Mouse (Mus musculus): ENCODE results near the gene Dgkd.
"Not testable (repeated sequence)": the region's sequence is repeated elsewhere in the genome, so short reads cannot be mapped to it uniquely, and the experiment has no call there.

Dgkd gene

DNA sequence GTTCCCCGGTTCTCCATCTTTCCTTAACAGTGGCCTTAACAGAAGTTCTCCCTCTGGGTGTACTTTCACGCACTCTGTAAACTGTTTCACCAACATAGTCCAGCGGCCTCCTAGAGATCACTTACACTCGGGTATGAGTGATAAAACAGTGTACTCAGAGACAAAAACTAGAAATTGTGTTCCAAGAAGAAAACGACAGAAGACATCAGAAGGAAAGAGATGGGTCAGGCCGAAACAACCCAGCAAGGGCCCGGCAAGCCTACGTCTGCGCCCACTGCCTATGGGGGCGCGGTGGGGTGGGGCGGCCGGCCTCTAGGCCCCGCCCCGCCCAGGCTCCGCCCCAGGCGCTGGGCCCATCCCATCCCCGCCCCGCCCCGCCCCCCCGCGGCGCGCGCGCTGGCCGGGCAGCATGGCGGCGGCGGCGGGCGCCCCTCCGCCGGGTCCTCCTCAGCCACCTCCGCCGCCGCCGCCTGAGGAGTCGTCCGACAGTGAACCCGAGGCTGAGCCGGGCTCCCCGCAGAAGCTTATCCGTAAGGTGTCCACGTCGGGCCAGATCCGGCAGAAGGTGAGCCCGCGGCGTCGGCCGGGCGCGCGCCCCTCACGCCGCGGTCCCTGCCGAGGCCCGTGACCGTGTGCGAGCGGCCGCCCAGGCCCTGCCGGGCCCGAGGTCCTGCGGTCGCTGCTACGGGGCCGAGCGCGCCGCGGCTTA lies at the start of gene Dgkd:
Gene Dgkd (plus strand): TSS at position 396 of the 709 bp plus-strand sequence.
- DNase-seq (ENCODE audit: low read depth) = no peak

DNA sequence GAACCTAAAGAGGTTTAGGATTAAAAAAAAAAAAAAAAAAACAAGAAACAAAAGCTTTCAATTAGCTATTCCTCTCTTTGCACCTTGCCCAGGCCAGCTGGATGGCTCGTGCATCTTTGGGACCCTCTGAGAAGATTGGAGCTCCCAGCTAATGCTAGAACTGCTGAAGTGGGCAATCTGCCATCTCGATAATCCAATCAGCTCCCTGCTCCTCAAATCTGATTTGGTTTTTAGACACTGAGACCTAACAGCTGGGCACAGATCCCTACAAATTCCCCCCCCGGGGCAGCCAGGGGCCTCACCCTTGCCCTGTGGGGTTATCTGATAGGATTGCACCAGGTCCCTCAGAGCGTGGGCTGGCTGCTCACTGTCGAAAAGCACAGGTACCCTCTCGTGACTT lies 49.5 kb upstream of the Dgkd start, which contains the start of gene Sag:
Gene Sag (plus strand): TSS at position 105 of the 400 bp plus-strand sequence.
- DNase-seq (ENCODE audit: low read depth) = no peak

DNA sequence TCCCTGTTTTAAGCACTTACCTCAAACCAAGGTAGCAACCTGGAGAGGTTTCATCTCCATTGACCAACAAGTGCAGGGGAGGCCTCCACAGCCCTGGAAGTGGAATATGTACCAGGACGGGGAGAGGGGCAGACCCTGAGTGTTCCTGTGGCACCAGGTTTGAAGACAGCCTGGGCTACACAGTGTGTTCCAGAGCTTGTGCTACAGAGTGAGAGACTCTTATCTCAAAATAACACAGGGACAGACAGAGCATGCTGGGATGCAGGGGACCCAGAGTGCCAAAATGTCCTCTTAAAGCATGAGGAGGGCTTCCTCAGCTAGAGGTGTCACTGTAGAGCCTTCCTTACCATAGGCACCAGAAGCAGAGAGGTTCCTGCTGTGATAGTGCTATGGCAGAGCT lies 45.3 kb upstream of the Dgkd start:
- no peak for DNase-seq (ENCODE audit: low read depth)

DNA sequence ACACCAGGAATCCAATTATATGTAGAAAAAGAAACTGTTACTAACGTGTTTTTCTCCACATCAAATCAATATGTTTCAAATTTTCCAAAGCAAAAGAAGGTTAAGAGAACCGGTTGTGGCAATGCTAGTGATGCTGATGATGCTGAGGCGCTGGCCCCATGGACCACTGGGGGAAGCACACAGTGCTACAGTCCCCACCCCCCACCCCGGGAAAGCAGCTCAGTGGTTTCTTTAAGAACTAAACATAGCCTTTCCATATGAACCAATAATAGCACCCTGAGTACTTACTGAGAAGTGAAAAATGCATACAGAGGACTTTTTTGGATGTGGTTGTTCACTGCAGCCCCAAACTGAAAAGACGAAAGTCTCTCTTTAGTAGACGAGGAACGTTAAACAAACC lies 41.7 kb upstream of the Dgkd start:
- no peak for DNase-seq (ENCODE audit: low read depth)

DNA sequence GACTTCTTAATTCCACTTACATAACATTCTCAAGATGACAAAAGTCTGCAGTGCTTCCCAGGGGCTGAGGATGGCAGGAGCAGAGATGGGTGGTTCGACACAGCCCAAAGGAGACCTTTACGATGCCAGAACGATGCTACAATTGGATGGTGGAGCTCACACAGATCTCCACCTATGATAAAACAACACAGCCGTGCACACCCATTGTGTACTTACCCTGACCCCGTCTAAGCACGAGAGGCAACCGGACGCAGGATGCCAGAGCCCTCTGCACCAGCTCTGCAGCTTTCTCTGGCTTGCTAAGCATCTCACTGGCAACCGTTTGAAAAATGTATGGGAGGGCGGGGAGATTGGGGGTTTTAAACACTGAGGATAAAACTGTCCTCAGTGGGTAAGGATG lies 41.0 kb upstream of the Dgkd start:
- no peak for DNase-seq (ENCODE audit: low read depth)

DNA sequence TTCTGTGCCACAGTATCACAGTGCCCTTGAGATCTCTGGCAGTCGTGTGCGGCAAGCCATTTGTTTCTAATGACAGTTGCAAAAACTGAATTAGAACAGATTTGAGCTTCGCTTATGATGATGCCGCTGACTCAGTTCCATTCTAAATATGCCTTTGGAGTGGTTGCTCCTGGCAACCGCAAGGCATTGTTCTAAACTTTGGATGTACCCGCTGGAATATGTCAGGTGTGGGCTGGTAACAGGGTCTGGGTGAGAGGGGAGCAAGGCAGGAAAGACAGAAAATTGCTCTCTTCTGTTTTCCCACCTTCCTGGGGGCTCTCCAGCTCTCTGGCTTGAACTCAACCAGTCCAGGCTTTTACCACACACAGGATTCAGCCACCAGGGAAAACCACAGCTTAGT lies 39.9 kb upstream of the Dgkd start:
- no peak for DNase-seq (ENCODE audit: low read depth)

DNA sequence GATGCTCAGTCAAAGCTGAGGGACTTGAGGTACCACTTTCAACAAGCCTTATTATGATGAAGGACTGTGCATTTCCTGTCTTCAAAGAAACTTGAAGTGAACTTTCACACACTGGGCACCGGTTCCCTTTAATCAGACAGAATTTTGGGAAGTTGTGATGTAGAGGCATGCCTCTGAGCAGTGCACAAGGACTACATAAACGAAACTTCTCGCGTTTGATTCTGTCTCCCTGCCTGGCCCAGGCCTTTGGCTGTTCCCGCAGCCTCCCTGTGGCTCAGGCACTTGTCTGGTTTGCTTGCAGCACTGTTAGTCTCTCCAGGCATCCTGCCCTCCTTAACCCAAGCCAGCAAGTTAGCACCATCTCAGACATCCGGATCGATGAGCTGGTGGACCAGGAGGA lies 39.4 kb upstream of the Dgkd start:
- DNase-seq (ENCODE audit: low read depth) = peak; percentile 14

DNA sequence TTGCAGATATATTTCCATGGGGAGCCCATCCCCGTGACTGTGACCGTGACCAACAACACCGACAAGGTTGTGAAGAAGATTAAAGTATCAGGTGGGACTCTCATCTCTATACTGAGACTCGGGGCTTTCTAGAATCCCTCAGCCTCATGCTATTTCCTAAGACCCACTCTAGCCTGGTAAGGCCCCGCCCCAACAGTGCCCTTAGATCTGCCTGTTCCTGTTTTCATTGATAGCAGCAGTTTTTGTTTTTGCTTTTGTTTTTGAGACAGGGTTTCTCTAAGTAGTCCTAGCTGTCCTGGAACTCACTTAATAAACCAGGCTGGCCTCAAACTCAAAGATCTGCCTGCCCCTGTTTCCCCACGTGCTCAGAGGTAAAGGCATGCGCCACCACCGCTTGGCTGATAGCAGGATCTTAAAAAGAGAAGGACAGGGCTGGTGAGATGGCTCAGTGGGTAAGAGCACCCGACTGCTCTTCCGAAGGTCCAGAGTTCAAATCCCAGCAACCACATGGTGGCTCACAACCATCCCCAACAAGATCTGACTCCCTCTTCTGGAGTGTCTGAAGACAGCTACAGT lies 28.6 kb upstream of the Dgkd start:
- no peak for DNase-seq (ENCODE audit: low read depth)

DNA sequence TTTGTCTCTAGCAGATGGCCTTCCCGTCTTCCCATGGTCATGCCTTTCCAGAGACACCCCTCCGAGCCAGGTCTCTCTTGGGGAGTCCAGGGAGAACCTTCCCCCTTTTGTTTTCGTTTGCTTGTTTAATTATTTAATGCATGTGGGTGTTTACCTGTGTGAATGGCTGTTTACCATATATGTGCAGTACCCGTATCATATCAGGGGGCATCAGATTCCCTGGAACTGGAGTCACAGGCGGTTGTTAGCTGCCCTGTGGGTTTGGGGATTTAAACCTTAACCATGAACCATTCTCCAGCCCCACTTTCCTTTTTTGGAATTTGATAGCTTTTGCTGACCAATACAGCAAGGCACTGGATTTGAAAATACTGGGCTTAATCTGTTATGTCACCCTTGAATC lies 27.8 kb upstream of the Dgkd start:
- DNase-seq (ENCODE audit: low read depth) = no peak

DNA sequence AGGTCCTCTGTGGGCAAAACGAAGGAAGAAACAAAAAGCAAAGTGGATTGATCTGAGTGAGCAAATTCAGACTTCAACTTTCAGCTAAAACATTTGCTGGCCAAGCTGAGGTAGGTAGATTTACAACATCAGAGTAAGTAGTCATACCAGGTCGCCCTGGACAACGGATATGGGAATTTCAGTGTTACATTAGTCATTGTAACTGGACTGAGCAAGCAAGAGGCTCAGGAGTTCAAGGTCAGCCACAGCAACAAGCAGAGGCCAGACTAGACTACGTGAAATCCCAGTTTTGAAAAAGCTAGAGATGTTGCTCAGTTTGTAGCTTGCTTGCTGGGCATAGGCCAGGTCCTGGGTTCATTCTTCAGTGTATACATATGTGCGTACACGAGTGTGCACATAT lies 27.1 kb upstream of the Dgkd start:
- no peak for DNase-seq (ENCODE audit: low read depth)

DNA sequence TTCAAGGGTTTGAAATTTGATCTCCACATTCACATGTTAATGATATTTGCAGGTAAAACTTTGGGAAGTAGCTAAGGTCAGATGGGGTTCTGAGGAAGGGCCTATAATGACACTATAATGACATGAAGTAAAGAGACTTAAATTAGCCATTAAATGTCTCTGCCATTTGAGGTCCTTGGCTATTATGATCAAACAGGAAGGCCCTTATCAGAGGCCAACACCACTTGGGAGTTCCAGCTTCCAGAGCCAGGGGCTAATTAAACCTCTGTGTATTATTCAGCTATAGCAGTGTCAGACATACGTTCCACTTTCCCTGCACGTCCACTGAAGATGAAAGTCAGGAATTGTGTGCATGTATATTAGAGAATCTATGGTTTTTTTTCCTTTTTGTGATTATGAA lies 26.6 kb upstream of the Dgkd start:
- no peak for DNase-seq (ENCODE audit: low read depth)

DNA sequence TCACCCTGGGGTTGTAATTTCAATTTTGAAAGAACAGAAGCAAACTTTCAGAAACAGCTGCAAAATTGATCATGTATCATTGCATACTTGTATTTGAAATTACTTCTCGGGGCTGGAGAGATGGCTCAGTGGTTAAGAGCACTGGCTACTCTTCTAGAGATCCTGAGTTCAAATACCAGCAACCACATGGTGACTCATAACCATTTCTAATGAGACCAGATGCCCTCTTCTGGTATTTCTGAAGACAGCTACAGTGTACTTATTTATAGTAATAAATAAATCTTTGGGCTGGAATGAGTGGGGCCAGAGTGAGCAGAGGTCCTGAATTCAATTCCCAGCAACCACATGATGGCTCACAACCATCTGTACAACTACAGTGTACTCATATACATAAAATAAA lies 25.6 kb upstream of the Dgkd start:
- DNase-seq (ENCODE audit: low read depth) = not testable (repeated sequence)

DNA sequence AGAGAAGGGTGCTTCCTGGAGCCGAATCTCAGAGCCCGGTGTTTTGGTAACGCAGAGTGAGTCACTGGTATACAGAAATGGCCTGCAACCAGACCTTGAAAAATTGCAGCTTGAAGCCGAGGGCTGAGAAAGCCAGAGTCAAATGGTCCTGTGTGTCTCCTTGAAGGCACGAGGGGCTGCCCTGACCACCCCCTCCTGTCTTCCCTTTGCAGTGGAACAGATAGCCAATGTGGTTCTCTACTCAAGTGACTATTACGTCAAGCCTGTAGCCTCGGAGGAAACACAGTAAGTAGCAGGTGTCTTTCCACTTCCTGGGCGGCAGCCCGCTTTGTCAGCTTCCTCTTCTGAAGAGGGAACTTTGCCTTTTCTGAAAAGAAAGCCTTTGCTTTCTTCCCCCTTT lies 24.9 kb upstream of the Dgkd start:
- no peak for DNase-seq (ENCODE audit: low read depth)

DNA sequence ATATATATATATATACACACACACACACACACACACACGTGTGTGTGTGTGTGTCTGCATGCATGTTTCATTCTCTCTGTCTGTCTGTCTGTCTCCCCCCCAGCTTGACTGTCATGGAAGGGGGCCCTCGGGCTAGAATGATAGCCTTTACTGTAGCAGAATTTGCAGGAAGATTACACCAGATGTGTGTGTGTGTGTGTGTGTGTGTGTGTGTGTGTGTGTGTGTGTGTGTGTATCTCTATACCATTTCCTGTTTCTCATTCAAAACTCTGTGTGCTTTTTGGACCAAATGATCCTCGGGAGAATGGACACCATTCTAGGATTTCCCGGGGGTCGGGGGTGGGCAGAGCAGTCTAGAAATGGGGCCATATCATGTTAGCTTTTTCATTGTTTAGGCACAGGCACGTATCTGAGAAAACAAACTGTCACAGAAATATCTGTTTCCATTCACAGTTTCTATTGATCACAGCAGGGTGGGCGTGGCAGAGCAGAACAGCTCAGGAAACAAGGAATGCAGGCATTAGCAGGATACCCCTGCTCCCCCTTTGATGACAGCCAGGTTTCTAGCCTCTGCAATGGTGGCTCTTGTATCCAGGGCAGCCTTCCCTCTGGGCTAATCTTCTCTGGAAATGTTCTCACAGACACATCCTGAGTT lies 24.0 kb upstream of the Dgkd start:
- DNase-seq (ENCODE audit: low read depth) = no peak

DNA sequence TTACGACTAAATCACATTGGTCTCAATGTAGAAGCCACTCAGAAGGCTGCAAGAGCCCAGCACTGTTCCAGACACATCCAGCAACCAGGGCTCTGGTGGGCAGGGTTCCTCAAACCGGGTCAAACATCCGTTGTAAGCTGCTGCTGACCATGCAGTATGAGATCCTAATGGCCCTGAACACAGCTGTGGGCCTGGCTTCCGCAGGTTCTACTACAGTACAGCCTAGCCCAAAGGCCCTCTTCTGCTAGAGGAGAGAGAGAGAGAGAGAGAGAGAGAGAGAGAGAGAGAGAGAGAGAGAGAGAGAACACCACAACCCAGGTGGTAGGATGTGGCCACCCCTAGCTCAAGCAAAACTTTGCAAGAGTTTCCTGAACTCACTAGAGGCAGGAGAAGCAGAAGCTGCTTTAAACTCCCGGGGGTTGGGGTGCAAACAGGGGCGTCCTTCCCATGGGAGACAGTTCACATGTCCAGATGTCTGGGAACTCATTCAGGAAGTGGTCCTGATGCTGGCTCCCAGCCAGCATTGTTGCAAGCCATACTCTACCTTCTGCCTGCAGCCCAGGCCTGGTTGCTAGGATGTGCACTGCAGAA lies 23.4 kb upstream of the Dgkd start:
- no peak for DNase-seq (ENCODE audit: low read depth)

DNA sequence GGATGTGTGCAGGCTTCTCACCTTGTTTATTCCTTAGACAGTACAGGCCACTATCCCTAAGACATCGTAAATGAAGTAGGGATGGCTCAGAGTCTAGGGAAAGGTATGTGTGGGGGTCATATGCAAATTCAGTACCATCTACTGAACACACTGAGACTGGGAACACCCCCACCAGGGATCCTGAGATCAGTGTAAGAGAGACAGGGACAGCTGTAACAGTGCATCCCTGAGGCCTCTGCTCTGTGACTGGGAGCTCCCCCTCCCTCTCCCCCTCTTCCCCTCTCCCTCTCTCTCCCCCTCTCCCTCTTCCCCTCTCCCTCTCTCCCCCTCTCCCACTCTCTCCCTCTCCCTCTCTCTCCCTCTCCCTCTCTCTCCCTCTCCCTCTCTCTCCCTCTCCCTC lies 16.6 kb upstream of the Dgkd start:
- no peak for DNase-seq (ENCODE audit: low read depth)

DNA sequence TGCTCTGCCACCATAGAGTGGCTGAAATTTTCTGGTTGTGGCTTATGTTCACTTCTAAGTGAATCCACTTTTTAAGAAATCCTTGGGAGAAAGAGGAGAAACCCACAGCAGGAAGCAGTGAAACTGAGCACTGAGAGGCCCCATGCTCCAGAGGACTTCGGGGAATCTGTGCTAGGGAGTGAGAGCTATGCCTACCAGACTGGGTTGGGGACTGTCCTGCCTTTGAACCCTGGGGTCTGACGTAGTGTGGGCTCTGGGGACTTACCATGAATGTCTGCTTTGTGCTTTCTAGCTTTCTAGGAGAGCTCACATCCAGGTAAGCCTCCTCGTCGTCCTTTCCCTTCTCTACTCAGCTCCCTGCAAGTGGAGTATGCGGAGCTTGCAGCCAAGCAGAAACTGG lies 16.1 kb upstream of the Dgkd start:
- DNase-seq (ENCODE audit: low read depth) = no peak

DNA sequence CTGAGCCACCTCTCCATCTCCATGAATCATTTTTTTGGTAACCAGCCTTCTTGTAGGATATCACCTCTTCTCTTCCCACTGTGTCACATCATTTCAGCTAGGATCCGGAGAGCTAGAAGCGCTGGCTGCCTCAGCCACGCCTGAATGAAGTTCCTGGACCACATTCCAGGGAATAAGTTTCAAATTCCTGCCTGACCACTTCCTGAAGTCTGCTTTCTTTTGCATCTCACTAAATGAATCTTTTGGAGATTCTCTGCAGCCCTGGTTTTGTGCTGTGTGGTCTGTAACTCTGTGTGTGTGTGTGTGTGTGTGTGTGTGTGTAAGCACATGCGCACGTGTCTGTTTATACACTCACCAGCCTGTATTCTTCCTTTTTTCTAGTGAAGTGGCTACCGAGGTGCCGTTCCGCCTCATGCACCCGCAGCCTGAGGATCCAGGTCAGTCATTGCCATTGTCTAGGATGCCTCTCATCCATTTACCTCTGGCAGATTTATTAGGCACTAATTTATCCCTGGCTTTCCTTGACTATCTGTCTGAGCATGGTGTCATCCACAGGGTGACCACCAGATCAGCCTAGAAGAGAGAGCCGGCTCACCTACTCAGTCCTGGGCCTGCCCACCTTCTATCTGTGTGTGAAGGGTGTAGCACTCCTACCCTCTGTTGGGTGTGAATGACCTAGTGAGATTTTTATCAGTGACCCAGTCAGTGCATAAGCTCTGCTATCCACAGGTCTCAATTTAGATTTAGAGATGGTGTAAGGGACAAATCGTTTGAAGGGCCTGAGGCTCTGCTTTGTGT lies 12.5 kb upstream of the Dgkd start:
- no peak for DNase-seq (ENCODE audit: low read depth)

DNA sequence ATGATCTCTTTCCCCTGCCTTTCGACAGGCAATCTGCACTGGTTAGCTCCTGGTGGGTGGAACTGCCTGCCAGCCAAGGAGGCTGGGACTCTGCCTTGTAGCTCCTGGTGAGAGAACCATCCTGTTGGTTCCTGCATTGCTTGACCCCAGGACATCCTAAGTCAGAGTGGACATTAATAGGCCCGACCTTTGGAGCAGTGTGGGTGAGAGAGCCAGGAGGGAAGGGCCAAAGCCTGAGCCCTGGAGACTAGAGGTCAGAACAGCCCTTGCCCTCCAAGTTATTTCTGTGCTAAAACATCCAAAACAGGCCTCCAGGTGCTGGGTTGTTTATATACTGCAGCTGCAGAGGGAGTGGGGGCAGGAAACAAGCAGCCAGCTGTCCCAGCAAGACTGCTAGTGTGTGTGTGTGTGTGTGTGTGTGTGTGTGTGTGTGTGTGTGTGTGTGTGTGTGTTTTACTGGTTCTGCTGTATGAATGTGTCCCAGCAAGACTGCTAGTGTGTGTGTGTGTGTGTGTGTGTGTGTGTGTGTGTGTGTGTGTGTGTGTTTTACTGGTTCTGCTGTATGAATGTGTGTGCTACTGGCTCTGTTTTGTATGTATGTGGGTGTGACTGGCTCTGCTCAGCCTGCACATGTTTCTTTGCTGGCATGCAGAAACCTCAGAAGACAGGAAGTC lies 6.1 kb upstream of the Dgkd start:
- DNase-seq (ENCODE audit: low read depth) = no peak

DNA sequence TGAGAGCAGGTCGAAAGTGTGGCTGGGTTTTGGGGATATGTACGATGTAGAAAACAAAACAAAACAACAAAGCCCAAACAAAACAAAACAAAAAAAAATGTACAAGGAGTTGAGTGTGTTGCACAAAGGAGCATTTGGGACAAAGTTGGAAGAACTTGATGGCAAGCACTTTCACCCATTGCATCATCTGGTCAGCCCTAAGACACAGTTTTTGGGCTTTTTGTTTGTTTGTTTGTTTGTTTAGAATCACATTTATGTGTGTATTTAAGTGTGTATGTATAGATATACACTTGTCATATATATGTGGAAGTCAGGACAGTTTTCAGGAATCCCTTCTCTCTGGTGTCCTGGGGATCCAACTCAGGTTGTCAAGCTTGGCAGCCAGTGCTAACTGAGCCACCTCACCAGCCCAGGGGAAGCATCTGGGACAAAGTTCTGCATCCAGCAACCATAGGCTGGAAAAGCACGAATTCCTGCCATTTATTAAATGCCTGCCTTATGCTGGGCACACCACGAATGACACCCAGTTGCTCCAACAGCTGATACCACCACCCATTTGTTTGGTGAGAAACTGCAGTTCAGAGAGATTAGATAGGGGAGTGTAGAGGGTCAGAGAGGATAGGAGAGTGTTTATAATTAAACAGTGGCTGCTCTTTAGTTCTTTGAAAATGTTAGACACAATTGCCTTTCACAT lies 5.5 kb upstream of the Dgkd start:
- no peak for DNase-seq (ENCODE audit: low read depth)
